Mouse (Mus musculus): ENCODE measurements around the gene Nup98. TPM values are rescaled to one million over a fixed set of nuclear protein-coding genes. Genes with fewer than 3 reads are reported as not detected.

Nup98 gene
- total and polyA plus RNA-seq, 3 experiments: 24.6 to 37.1 (median 25.0) TPM

DNA sequence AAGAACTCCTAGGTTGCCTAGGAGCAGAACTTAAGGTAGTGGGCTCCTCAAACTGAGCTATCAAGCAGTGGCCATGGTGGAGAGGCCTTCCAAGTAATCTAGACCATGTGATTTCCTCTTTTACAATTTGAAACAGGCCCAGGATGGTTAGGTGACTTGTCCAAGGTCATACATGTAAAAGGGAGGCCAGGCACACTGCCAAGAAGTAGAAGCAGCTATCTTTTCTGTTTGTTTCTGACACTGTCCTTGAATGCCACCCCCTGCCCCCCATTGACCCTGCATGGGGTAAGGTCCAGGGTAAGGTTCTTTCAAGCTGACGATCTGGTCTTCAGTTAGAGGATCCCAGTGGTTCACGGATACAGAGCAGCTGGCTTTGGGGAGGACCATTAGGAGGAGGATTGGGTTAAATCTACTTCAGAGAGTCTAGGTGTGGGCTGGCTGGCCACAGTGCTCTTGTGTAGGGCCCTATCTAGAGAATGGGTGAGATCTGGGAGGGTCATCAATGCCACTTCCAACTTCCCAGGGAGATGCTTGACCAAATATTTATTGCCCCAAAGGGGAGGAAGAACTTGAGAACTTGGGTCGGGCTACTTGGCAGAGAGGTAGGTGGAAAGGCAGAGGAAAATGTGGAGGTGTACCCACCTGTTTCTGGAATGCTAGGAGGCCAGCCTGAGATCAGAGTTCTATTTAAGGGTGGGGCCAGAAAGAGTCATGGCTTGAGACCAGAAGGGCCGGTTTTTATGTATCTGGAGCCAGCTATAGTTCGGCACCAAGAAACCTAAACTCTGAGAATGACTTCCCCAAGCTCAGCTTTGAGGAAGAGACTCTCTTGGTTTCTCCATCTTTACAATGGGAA, 14.1 kb upstream of the Nup98 start:
- no peaks in the 10 kb centered on the region for H3K9me3 ChIP-seq (replicated peaks; ENCODE audit: low read length)
- H3K27me3 ChIP-seq (replicated peaks): no peaks in the 10 kb centered on the region
- H3K4me1 ChIP-seq (ENCODE audit: control insufficient read depth in 1 of 2, insufficient read depth in 2 of 2): peaks cover 0 to 9% of the 10 kb centered on the region in 2 experiments; a peak in 2 of 4 replicates
- TF ChIP-seq TBP (conservative IDR thresholded peaks at IDR 0.05; ENCODE audit: low read depth, low read length) (no peak), USF1 (IDR thresholded peaks at IDR 0.05; ENCODE audit: low read depth, low read length) (no peak), EP300 (IDR thresholded peaks at IDR 0.05; ENCODE audit: low read length) (no peak), IRF4 (IDR thresholded peaks at IDR 0.05; ENCODE audit: low read depth, low read length) (no peak), GABPA (IDR thresholded peaks at IDR 0.05; ENCODE audit: insufficient replicate concordance, low read depth, low read length) (no peak), NRF1 (IDR thresholded peaks at IDR 0.05; ENCODE audit: low read depth, low read length) (no peak), ZMIZ1 (IDR thresholded peaks at IDR 0.05; ENCODE audit: low read depth, low read length) (no peak), RCOR1 (conservative IDR thresholded peaks at IDR 0.05; ENCODE audit: low read depth, low read length) (no peak), ZC3H11A (IDR thresholded peaks at IDR 0.05; ENCODE audit: low read depth, low read length) (no peak), ZKSCAN1 (IDR thresholded peaks at IDR 0.05; ENCODE audit: borderline replicate concordance, low read depth, low read length) (no peak), ELF1 (IDR thresholded peaks at IDR 0.05; ENCODE audit: low read depth, low read length) (no peak), MXI1 (IDR thresholded peaks at IDR 0.05; ENCODE audit: low read depth, low read length) (no peak), JUN (IDR thresholded peaks at IDR 0.05; ENCODE audit: insufficient read depth, low read depth, low read length) (no peak), MAFK (IDR thresholded peaks at IDR 0.05; ENCODE audit: insufficient replicate concordance, low read length) (no peak), TCF12 (IDR thresholded peaks at IDR 0.05; ENCODE audit: low read depth, low read length) (no peak), MAZ (IDR thresholded peaks at IDR 0.05; ENCODE audit: low read depth, low read length) (no peak), CTCF (conservative IDR thresholded peaks at IDR 0.05 in 1 of 2, IDR thresholded peaks at IDR 0.05 in 1 of 2; ENCODE audit: low read depth in 2 of 2, low read length in 2 of 2) (no peak), MYC (IDR thresholded peaks at IDR 0.05; ENCODE audit: low read depth, low read length) (no peak)
- H3K4me3 ChIP-seq (replicated peaks in 1 of 3; ENCODE audit: low read depth in 2 of 3, low read length in 2 of 3, poor library complexity in 1 of 3): no peak overlapping the region
- H3K36me3 ChIP-seq (replicated peaks in 1 of 2; ENCODE audit: control insufficient read depth in 1 of 2, insufficient read depth in 1 of 2, low read length in 1 of 2): peaks cover 0 to 25% of the 10 kb centered on the region in 2 experiments
- no peak for DNase-seq (ENCODE audit: extremely low read depth)
- dilution Hi-C loops (cut with MboI; ENCODE audit: extremely low pct_ligation_motif_present, extremely low pct_unique_long_range_greater_than_20kb, low sequenced_read_pairs): no loop called here
- H3K79me2 ChIP-seq (replicated peaks; ENCODE audit: control insufficient read depth, extremely low read depth, insufficient read depth, poor library complexity, severe bottlenecking): no peaks in the 10 kb centered on the region
- no peak overlapping the region for H3K27ac ChIP-seq (ENCODE audit: insufficient read depth, low read depth)
- H3K4me2 ChIP-seq (ENCODE audit: insufficient read depth, low read depth, poor library complexity, severe bottlenecking): no peak overlapping the region
- in situ Hi-C loops (cut with MboI; ENCODE audit: low pct_ligation_motif_present, low pct_unique_long_range_greater_than_20kb, low sequenced_read_pairs): no loop called here
- H3K9ac ChIP-seq (ENCODE audit: insufficient read depth, low read depth): no peak overlapping the region

Measured in CH12.LX (cell line).